Mouse (Mus musculus) liver, embryonic 16.5 days (tissue): ENCODE results near the gene Ntng1. TPM values are rescaled to one million over a fixed set of nuclear protein-coding genes. Genes with fewer than 3 reads are reported as not detected.

Experiments
- ATAC-seq: fragments of 200-750 bp; cut with Nextera tagmentation; 2 replicates; pipeline ENCODE4 v1.8.0; 2017; ENCODE audit warnings: low read depth, mild to moderate bottlenecking, moderate number of reproducible peaks, moderate library complexity
- H3K27ac ChIP-seq: fragments of 300-500 bp; sonication (generic); 2 replicates; pipeline ENCODE4 v1.5.1; 2014; ENCODE audit warnings: mild to moderate bottlenecking, low read length
- H3K27me3 ChIP-seq: fragments of 300-500 bp; sonication (generic); 2 replicates; pipeline ENCODE4 v1.6.1; 2014; ENCODE audit warnings: low read depth, low read length, mixed read lengths; ENCODE audit not compliant: control insufficient read depth, insufficient read depth
- H3K36me3 ChIP-seq: fragments of 300-500 bp; sonication (generic); 2 replicates; pipeline ENCODE4 v1.6.1; 2014; ENCODE audit warnings: mild to moderate bottlenecking; ENCODE audit not compliant: control insufficient read depth, insufficient read depth
- H3K4me1 ChIP-seq: fragments of 300-500 bp; sonication (generic); 2 replicates; pipeline ENCODE4 v1.6.1; 2014; ENCODE audit warnings: low read depth, low read length, mixed read lengths; ENCODE audit not compliant: control insufficient read depth
- H3K4me2 ChIP-seq: fragments of 300-500 bp; sonication (generic); 2 replicates; pipeline ENCODE4 v1.6.1; 2014; ENCODE audit warnings: low read depth, low read length, mixed read lengths
- H3K4me3 ChIP-seq: fragments of 300-500 bp; sonication (generic); 2 replicates; pipeline ENCODE4 v1.5.1; 2014; ENCODE audit warnings: low read depth, mild to moderate bottlenecking, low read length
- H3K9ac ChIP-seq: fragments of 300-500 bp; sonication (generic); 2 replicates; pipeline ENCODE4 v1.6.1; 2014; ENCODE audit warnings: low read depth, low read length
- H3K9me3 ChIP-seq: fragments of 300-500 bp; sonication (generic); replicated peaks from 2 replicates; pipeline ENCODE4 v1.6.1; 2016; ENCODE audit warnings: low read length; ENCODE audit not compliant: control insufficient read depth
- WGBS: fragments of 180-500 bp; shearing (Covaris S2); extraction: QIAGEN DNeasy Blood & Tissue Kit; methylation state at CpG from one replicate; pipeline ENCODE4 v1.1.7; 2014; ENCODE audit not compliant: insufficient replicate concordance; 5-methylcytosine and 5-hydroxymethylcytosine counted together
- polyA plus RNA-seq: library from polyadenylated mRNA; unstranded; fragments of >200 nt; fragmentation: Nextera tagmentation; extraction: Ambion mirVana; gene quantifications from 2 replicates; pipeline ENCODE4 v1.2.1, GENCODE M21; 2015

The Ntng1 gene
- polyA plus RNA-seq, 1 experiment from 2014 or later = 0.04 TPM

- Histone ChIP-seq H3K4me3 (no peak overlapping the region), H3K27me3 (no peaks in the 10 kb centered on the region), H3K36me3 (no peaks in the 10 kb centered on the region), H3K9ac (no peak overlapping the region), H3K4me1 (no peaks in the 10 kb centered on the region), H3K27ac (no peak overlapping the region), H3K4me2 (no peak overlapping the region), H3K9me3 (no peaks in the 10 kb centered on the region)
- no peak for ATAC-seq
- 46% methylated on average over 5 of the region's 5 CpGs for WGBS
These were observed 360.6 kb downstream of the Ntng1 start for GRCm38 (mm10) chr3:109783231-109783630.

GRCm38 (mm10) chr3:109782289-109782951, 361.4 kb downstream of the Ntng1 start:
- Histone ChIP-seq H3K36me3 (no peaks in the 10 kb centered on the region), H3K4me3 (no peak overlapping the region), H3K27ac (no peak overlapping the region), H3K9me3 (no peaks in the 10 kb centered on the region), H3K9ac (no peak overlapping the region), H3K27me3 (no peaks in the 10 kb centered on the region), H3K4me1 (no peaks in the 10 kb centered on the region), H3K4me2 (peak overlapping the region; percentile 32; the same call in 1 of the 2 replicates)
- 7% methylated on average over 27 of the region's 27 CpGs for WGBS
- ATAC-seq = no peak

- WGBS = 51% methylated on average over 7 of the region's 7 CpGs
- no peak for ATAC-seq
- H3K9ac ChIP-seq = no peak overlapping the region
- no peak overlapping the region for H3K27ac ChIP-seq
- no peaks in the 10 kb centered on the region for H3K4me1 ChIP-seq
- no peaks in the 10 kb centered on the region for H3K9me3 ChIP-seq
- no peaks in the 10 kb centered on the region for H3K27me3 ChIP-seq
- H3K4me2 ChIP-seq = no peak overlapping the region
- H3K4me3 ChIP-seq = no peak overlapping the region
- H3K36me3 ChIP-seq = no peaks in the 10 kb centered on the region
These were observed 361.9 kb downstream of the Ntng1 start for GRCm38 (mm10) chr3:109781917-109782288.

- H3K27me3 ChIP-seq = no peaks in the 10 kb centered on the region
- H3K9me3 ChIP-seq = no peaks in the 10 kb centered on the region
- H3K4me1 ChIP-seq = no peaks in the 10 kb centered on the region
- ATAC-seq = no peak
- 37% methylated on average over 2 of the region's 2 CpGs for WGBS
- no peak overlapping the region for H3K27ac ChIP-seq
- H3K4me2 ChIP-seq = no peak overlapping the region
- H3K4me3 ChIP-seq = no peak overlapping the region
- no peak overlapping the region for H3K9ac ChIP-seq
- H3K36me3 ChIP-seq = no peaks in the 10 kb centered on the region
These were observed 368.6 kb downstream of the Ntng1 start for GRCm38 (mm10) chr3:109775200-109775599.

GRCm38 (mm10) chr3:109772120-109772519, 371.7 kb downstream of the Ntng1 start:
- H3K36me3 ChIP-seq = no peaks in the 10 kb centered on the region
- 53% methylated on average over 14 of the region's 14 CpGs for WGBS
- H3K4me3 ChIP-seq = no peak overlapping the region
- H3K9ac ChIP-seq = no peak overlapping the region
- no peak for ATAC-seq
- no peak overlapping the region for H3K4me2 ChIP-seq
- H3K9me3 ChIP-seq = no peaks in the 10 kb centered on the region
- no peaks in the 10 kb centered on the region for H3K4me1 ChIP-seq
- no peaks in the 10 kb centered on the region for H3K27me3 ChIP-seq
- H3K27ac ChIP-seq = no peak overlapping the region

GRCm38 (mm10) chr3:109766939-109767338, 376.9 kb downstream of the Ntng1 start:
- Histone ChIP-seq H3K27ac (no peak overlapping the region), H3K4me1 (no peaks in the 10 kb centered on the region), H3K9me3 (no peaks in the 10 kb centered on the region), H3K9ac (no peak overlapping the region), H3K4me3 (no peak overlapping the region), H3K27me3 (no peaks in the 10 kb centered on the region), H3K36me3 (no peaks in the 10 kb centered on the region), H3K4me2 (no peak overlapping the region)
- 69% methylated on average over 3 of the region's 3 CpGs for WGBS
- no peak for ATAC-seq

- 61% methylated on average over 2 of the region's 2 CpGs for WGBS
- H3K4me3 ChIP-seq = no peak overlapping the region
- H3K4me2 ChIP-seq = no peak overlapping the region
- no peak for ATAC-seq
- H3K27me3 ChIP-seq = no peaks in the 10 kb centered on the region
- no peaks in the 10 kb centered on the region for H3K4me1 ChIP-seq
- no peak overlapping the region for H3K27ac ChIP-seq
- H3K36me3 ChIP-seq = no peaks in the 10 kb centered on the region
- no peaks in the 10 kb centered on the region for H3K9me3 ChIP-seq
- H3K9ac ChIP-seq = no peak overlapping the region
These were observed 378.2 kb downstream of the Ntng1 start for GRCm38 (mm10) chr3:109765608-109766007.

- no peak for ATAC-seq
These were observed 378.7 kb downstream of the Ntng1 start for GRCm38 (mm10) chr3:109765141-109765540.

GRCm38 (mm10) chr3:109756426-109756825, 387.4 kb downstream of the Ntng1 start:
- Histone ChIP-seq H3K4me1 (no peaks in the 10 kb centered on the region), H3K9me3 (no peaks in the 10 kb centered on the region), H3K36me3 (no peaks in the 10 kb centered on the region), H3K4me2 (no peak overlapping the region), H3K9ac (no peak overlapping the region), H3K27me3 (no peaks in the 10 kb centered on the region), H3K27ac (no peak overlapping the region), H3K4me3 (no peak overlapping the region)
- no peak for ATAC-seq
- 68% methylated on average over 2 of the region's 2 CpGs for WGBS

More at GRCm38 (mm10) chr3:109765141-109765540, 378.7 kb downstream of the Ntng1 start:
- Histone ChIP-seq H3K4me2 (no peak overlapping the region), H3K4me1 (no peaks in the 10 kb centered on the region), H3K27ac (no peak overlapping the region), H3K27me3 (no peaks in the 10 kb centered on the region), H3K4me3 (no peak overlapping the region), H3K36me3 (no peaks in the 10 kb centered on the region), H3K9ac (no peak overlapping the region), H3K9me3 (no peaks in the 10 kb centered on the region)
- WGBS = 53% methylated on average over 4 of the region's 4 CpGs
